Mouse (Mus musculus) urinary bladder, postnatal 4 days (tissue): Measurements from ENCODE around the gene Gm5868.
A peak's percentile ranks its signal among the peaks of the same experiment; 100 is the strongest.
"Not testable (repeated sequence)": the region's sequence is repeated elsewhere in the genome, so short reads cannot be mapped to it uniquely, and the experiment has no call there.

Experiments
- DNase-seq, 2 experiments: peaks; one replicate each; pipeline ENCODE4 v3.0.0; 2021 to 2022; ENCODE audit warnings: low spot score in 2 of 2

Gm5868 gene

GRCm38 (mm10) chr5:72587192-72587681 is at the start of gene Gm5868:
TSS of gene Gm5868 (minus strand) at chr5:72587551.
- DNase-seq: no peak

- peak in 1 of 2 experiments; percentile 17 for DNase-seq
These were observed 49.2 kb upstream of the Gm5868 start for GRCm38 (mm10) chr5:72636576-72636975.

- no peak for DNase-seq
These were observed 48.8 kb upstream of the Gm5868 start for GRCm38 (mm10) chr5:72636122-72636521.

GRCm38 (mm10) chr5:72634791-72635271 is 47.5 kb upstream of the Gm5868 start:
- DNase-seq: peak in 1 of 2 experiments; percentile 32

GRCm38 (mm10) chr5:72630026-72630425 is 42.7 kb upstream of the Gm5868 start:
- DNase-seq: peak in 1 of 2 experiments; percentile 26

- no peak for DNase-seq
These were observed 33.7 kb upstream of the Gm5868 start for GRCm38 (mm10) chr5:72621022-72621421.

- DNase-seq: no peak
These were observed 30.1 kb upstream of the Gm5868 start for GRCm38 (mm10) chr5:72617413-72617812.

- DNase-seq: no peak
These were observed 15.8 kb upstream of the Gm5868 start for GRCm38 (mm10) chr5:72603138-72603537.

- peak in 1 of 2 experiments; percentile 64 for DNase-seq
These were observed 13.7 kb upstream of the Gm5868 start for GRCm38 (mm10) chr5:72601006-72601405.

GRCm38 (mm10) chr5:72586667-72587191 is 622 bp downstream of the Gm5868 start:
- DNase-seq: not testable (repeated sequence)

GRCm38 (mm10) chr5:72586122-72586521 is 1.2 kb downstream of the Gm5868 start:
- DNase-seq: not testable (repeated sequence)

- DNase-seq: not testable (repeated sequence)
These were observed 6.4 kb downstream of the Gm5868 start, which contains the start of gene Zar1 for GRCm38 (mm10) chr5:72580970-72581332. TSS of gene Zar1 (minus strand) at chr5:72581254.

GRCm38 (mm10) chr5:72580088-72580969 is 7.0 kb downstream of the Gm5868 start:
- not testable (repeated sequence) for DNase-seq

- DNase-seq: not testable (repeated sequence)
These were observed 7.8 kb downstream of the Gm5868 start for GRCm38 (mm10) chr5:72579599-72579998.

GRCm38 (mm10) chr5:72565621-72566020 is 21.7 kb downstream of the Gm5868 start:
- DNase-seq: no peak

- DNase-seq: not testable (repeated sequence)
These were observed 24.2 kb downstream of the Gm5868 start for GRCm38 (mm10) chr5:72563183-72563582.

GRCm38 (mm10) chr5:72560976-72561628 is 26.2 kb downstream of the Gm5868 start:
- no peak for DNase-seq

GRCm38 (mm10) chr5:72559544-72560049 is 27.8 kb downstream of the Gm5868 start, which contains the start of gene Nfxl1:
TSS of gene Nfxl1 (minus strand) at chr5:72559684.
- DNase-seq: peak; percentile 94 to 97

GRCm38 (mm10) chr5:72558716-72559526 is 28.4 kb downstream of the Gm5868 start:
- peak in 1 of 2 experiments; percentile 44 for DNase-seq

- DNase-seq: no peak
These were observed 31.1 kb downstream of the Gm5868 start for GRCm38 (mm10) chr5:72556245-72556644.

- DNase-seq: no peak
These were observed 36.1 kb downstream of the Gm5868 start for GRCm38 (mm10) chr5:72551209-72551608.
